Mouse (Mus musculus) ES-E14 (cell line): Measurements from ENCODE around the gene Insc. TPM values are rescaled to one million over a fixed set of nuclear protein-coding genes. Genes with fewer than 3 reads are reported as not detected.

Experiments
- DNase-seq: peaks from one replicate; pipeline ENCODE4 v3.0.0-alpha.2; 2013; ENCODE audit warnings: low read depth, low spot score
- H3K27ac ChIP-seq: 2 replicates; pipeline ENCODE4 v1.5.1; 2012; ENCODE audit warnings: low read depth, mild to moderate bottlenecking, low read length, moderate library complexity, mixed read lengths; ENCODE audit not compliant: poor library complexity, insufficient read depth, severe bottlenecking
- H3K36me3 ChIP-seq: 2 replicates; pipeline ENCODE4 v1.6.1; 2012; ENCODE audit warnings: mild to moderate bottlenecking, low read length, moderate library complexity, mixed read lengths; ENCODE audit not compliant: control insufficient read depth, poor library complexity, insufficient read depth, severe bottlenecking
- H3K4me1 ChIP-seq, 2 experiments: fragments of 150-350 bp in 1 of 2; sonication (generic) in 1 of 2; 2 replicates each; pipeline ENCODE4 v1.6.1; 2012; ENCODE audit warnings: low read length in 2 of 2, mild to moderate bottlenecking in 1 of 2, mixed read lengths in 1 of 2; ENCODE audit not compliant: control insufficient read depth in 2 of 2, insufficient read depth in 2 of 2, poor library complexity in 1 of 2
- H3K4me3 ChIP-seq, 2 experiments: fragments of 150-350 bp in 1 of 2; sonication (generic) in 1 of 2; 2 replicates each; pipeline ENCODE4 v1.5.1; 2012; ENCODE audit warnings: low read length in 2 of 2, low read depth in 1 of 2, mild to moderate bottlenecking in 1 of 2, mixed read lengths in 1 of 2; ENCODE audit not compliant: insufficient read depth in 1 of 2, poor library complexity in 1 of 2, severe bottlenecking in 1 of 2
- H3K9ac ChIP-seq: 2 replicates; pipeline ENCODE4 v1.6.1; 2012; ENCODE audit warnings: low read depth, mild to moderate bottlenecking, low read length, mixed read lengths; ENCODE audit not compliant: poor library complexity, insufficient read depth, severe bottlenecking
- H3K9me3 ChIP-seq: fragments of 150-350 bp; sonication (generic); 2 replicates; pipeline ENCODE4 v1.6.1; 2012; ENCODE audit warnings: low read depth, mild to moderate bottlenecking, low read length; ENCODE audit not compliant: control insufficient read depth, insufficient read depth
- CHD2 ChIP-seq: IDR thresholded peaks from 2 replicates; pipeline ENCODE4 v1.6.1; 2014; ENCODE audit warnings: mild to moderate bottlenecking, low read depth, low read length, inconsistent platforms
- HCFC1 ChIP-seq: IDR thresholded peaks from 2 replicates; pipeline ENCODE4 v1.6.1; 2012; ENCODE audit warnings: low read length, inconsistent platforms, borderline replicate concordance; ENCODE audit not compliant: insufficient read depth
- MAFK ChIP-seq: IDR thresholded peaks from 2 replicates; pipeline ENCODE4 v1.6.1; 2014; ENCODE audit warnings: mild to moderate bottlenecking, low read depth, low read length, inconsistent platforms; ENCODE audit not compliant: insufficient read depth
- ZC3H11A ChIP-seq: IDR thresholded peaks from 2 replicates; pipeline ENCODE4 v1.6.1; 2012; ENCODE audit warnings: low read depth, mild to moderate bottlenecking, inconsistent platforms, low read length, borderline replicate concordance
- ZNF384 ChIP-seq: IDR thresholded peaks from 2 replicates; pipeline ENCODE4 v1.6.1; 2012; ENCODE audit warnings: low read depth, low read length, inconsistent platforms
- in situ Hi-C, 2 experiments: fragments of 600-800 bp; cut with MboI; formaldehyde crosslinking; loops; one replicate each; pipeline ENCODE4 v1.15.1; 2025; ENCODE audit warnings: low sequenced_read_pairs in 2 of 2, inconsistent platforms in 1 of 2; ENCODE audit not compliant: unreplicated experiment in 2 of 2
- total RNA-seq: library from RNA; depleted of rRNA; stranded (reverse); fragments of 300-350 nt; gene quantifications from 2 replicates; pipeline ENCODE4 v1.2.3, GENCODE M21; 2012

Insc gene
- total RNA-seq, 1 experiment: 1.7 TPM

- Histone ChIP-seq H3K9ac (no peak overlapping the region), H3K27ac (no peak overlapping the region), H3K4me3 (no peak overlapping the region), H3K9me3 (no peaks in the 10 kb centered on the region), H3K4me1 (peaks cover 8 to 12% of the 10 kb centered on the region in 2 experiments), H3K36me3 (no peaks in the 10 kb centered on the region)
- TF ChIP-seq CHD2: no peak
- TF ChIP-seq ZNF384: no peak
- TF ChIP-seq MAFK: no peak
- TF ChIP-seq HCFC1: no peak
- TF ChIP-seq ZC3H11A: no peak
- no peak for DNase-seq
- in situ Hi-C loops: loop anchor here in 1 of 2 experiments (10.0 kb wide), 1 partner anchor 79 kb away; no protein-coding TSS in a partner anchor
Measured at GRCm38 (mm10) chr7:114736256-114736655, 7.2 kb upstream of the Insc start.

GRCm38 (mm10) chr7:114738166-114738565 lies 5.3 kb upstream of the Insc start:
- TF ChIP-seq MAFK (no peak), HCFC1 (no peak)
- Histone ChIP-seq H3K27ac (no peak overlapping the region), H3K36me3 (no peaks in the 10 kb centered on the region), H3K9me3 (no peaks in the 10 kb centered on the region), H3K9ac (no peak overlapping the region), H3K4me3 (no peak overlapping the region), H3K4me1 (peaks cover 14 to 21% of the 10 kb centered on the region in 2 experiments)
- in situ Hi-C loops: loop anchor here in 1 of 2 experiments (10.0 kb wide), 1 partner anchor 77 kb away; no protein-coding TSS in a partner anchor
- DNase-seq: no peak

GRCm38 (mm10) chr7:114740360-114741165 lies 2.9 kb upstream of the Insc start:
- H3K4me1 ChIP-seq: peaks cover 20 to 33% of the 10 kb centered on the region in 2 experiments
- peak overlapping the region; percentile 70; the same call in 1 of the 2 replicates for H3K27ac ChIP-seq
- peak overlapping the region in 1 of 2 experiments; percentile 4; a peak in 1 of 4 replicates for H3K4me3 ChIP-seq
- H3K36me3 ChIP-seq: no peaks in the 10 kb centered on the region
- no peaks in the 10 kb centered on the region for H3K9me3 ChIP-seq
- H3K9ac ChIP-seq: no peak overlapping the region
- in situ Hi-C loops: no loop called here
- no peak for TF ChIP-seq ZNF384
- TF ChIP-seq CHD2: no peak
- TF ChIP-seq ZC3H11A: no peak
- TF ChIP-seq HCFC1: no peak
- TF ChIP-seq MAFK: no peak
- DNase-seq: peak; percentile 61

GRCm38 (mm10) chr7:114744639-114745245 lies 1.2 kb downstream of the Insc start:
- Histone ChIP-seq H3K4me3 (no peak overlapping the region), H3K9me3 (no peaks in the 10 kb centered on the region), H3K4me1 (peaks cover 17 to 28% of the 10 kb centered on the region in 2 experiments), H3K27ac (no peak overlapping the region), H3K36me3 (no peaks in the 10 kb centered on the region), H3K9ac (no peak overlapping the region)
- no peak for DNase-seq
- in situ Hi-C loops: no loop called here
- TF ChIP-seq ZNF384 (no peak), ZC3H11A (no peak), MAFK (no peak), HCFC1 (no peak), CHD2 (no peak)
